Mouse (Mus musculus): ENCODE results near the gene Rph3al.

GRCm38 (mm10) chr11:75871688-75872087 is 66.5 kb downstream of the Rph3al start:
- TF ChIP-seq TAL1 (IDR thresholded peaks at IDR 0.05; ENCODE audit: low read length) (no peak), GATA1 (IDR thresholded peaks at IDR 0.05; ENCODE audit: low read length) (no peak)
